Comparison of ENCODE assay signal across 8 mouse cellular contexts in the genomic region with DNA sequence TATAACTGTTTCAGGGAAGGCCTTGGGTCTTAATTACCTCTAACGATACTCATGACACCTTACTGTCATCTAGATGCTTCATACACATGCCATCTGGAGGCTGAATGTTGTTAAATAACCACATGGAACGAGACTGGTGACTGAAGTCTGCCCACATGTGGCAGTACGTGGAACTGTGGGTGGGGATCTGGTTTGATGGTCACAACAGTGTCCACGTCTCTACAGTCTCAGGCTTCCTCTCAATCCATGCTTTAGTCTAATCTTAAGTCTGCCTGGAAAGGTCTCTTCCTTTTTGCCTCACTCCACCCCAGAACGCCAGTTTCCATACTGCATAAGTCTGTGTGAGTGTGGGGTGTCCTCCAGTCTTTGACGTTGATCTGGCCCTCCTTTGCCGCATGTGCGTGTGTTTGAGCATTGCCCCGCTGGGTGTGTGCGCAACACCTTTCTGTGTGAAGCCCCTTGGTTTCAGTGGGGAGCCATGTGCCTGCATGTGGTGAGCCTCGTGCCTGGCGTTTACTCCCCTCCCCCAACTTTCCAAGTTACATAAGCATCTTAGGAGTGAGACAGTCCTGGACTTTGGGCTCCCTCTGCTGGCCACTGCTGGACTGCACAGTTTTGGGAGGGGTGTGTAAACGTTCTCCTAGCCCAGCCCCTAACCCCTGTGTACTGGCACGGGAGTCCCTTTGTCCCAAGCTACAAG. TPM values are rescaled to one million over a fixed set of nuclear protein-coding genes. Genes with fewer than 3 reads are reported as not detected.
A peak's percentile ranks its signal among the peaks of the same experiment; 100 is the strongest.
DNase-seq lines count a peak whose midpoint lies in the region; ATAC-seq and TF ChIP-seq lines count a peak whose summit lies in the region.

No protein-coding gene starts in this region.

- peak; percentile 34 to 40 for ATAC-seq in hematopoietic stem cell, adult 5-6 weeks (replicated peaks in 1 of 2; ENCODE audit: insufficient read depth in 1 of 2, low FRiP score in 2 of 2, low TSS enrichment in 1 of 2, low read depth in 1 of 2, poor library complexity in 2 of 2, severe bottlenecking in 2 of 2)
- ATAC-seq in lung, embryonic 14.5 days (ENCODE audit: insufficient read depth): peak; percentile 71

- H3K4me1 ChIP-seq in lung, embryonic 14.5 days (ENCODE audit: insufficient read depth): peaks cover 8% of the 10 kb centered on the region
- H3K4me1 ChIP-seq in olfactory bulb, adult 2 months (ENCODE audit: control insufficient read depth, insufficient read depth, low read length): peaks cover 41% of the 10 kb centered on the region

- H3K4me3 ChIP-seq in lung, embryonic 14.5 days (ENCODE audit: low read depth, low read length): peak overlapping the region; percentile 10; the same call in 1 of the 2 replicates
- peak overlapping the region; percentile 19 for H3K4me3 ChIP-seq in olfactory bulb, adult 2 months (ENCODE audit: insufficient read depth, low read depth, low read length)

- no peaks in the 10 kb centered on the region for H3K9me3 ChIP-seq in lung, embryonic 14.5 days (ENCODE audit: low read depth, low read length)

- no peaks in the 10 kb centered on the region for H3K36me3 ChIP-seq in lung, embryonic 14.5 days (ENCODE audit: insufficient read depth)

- WGBS in lung, embryonic 14.5 days: under 1% methylated on average over 14 of the region's 14 CpGs
- under 1% methylated on average over 14 of the region's 14 CpGs for WGBS in olfactory bulb, adult 2 months

- TF ChIP-seq CTCF in lung, embryonic 14.5 days (IDR thresholded peaks at IDR 0.05; ENCODE audit: low read depth): peak; percentile 96
- TF ChIP-seq CTCF in olfactory bulb, adult 2 months (IDR thresholded peaks at IDR 0.05; ENCODE audit: insufficient read depth, low read depth, low read length): peak; percentile 75

- peak overlapping the region; percentile 65 for H3K27ac ChIP-seq in lung, embryonic 14.5 days (ENCODE audit: low read depth)
- peak overlapping the region; percentile 98 for H3K27ac ChIP-seq in olfactory bulb, adult 2 months (ENCODE audit: insufficient read depth, low read depth, low read length)

- no peak for TF ChIP-seq POLR2A in olfactory bulb, adult 2 months (IDR thresholded peaks at IDR 0.05; ENCODE audit: insufficient read depth, low read depth, low read length)

- peak overlapping the region; percentile 57 for H3K4me2 ChIP-seq in lung, embryonic 14.5 days

- H3K27me3 ChIP-seq in lung, embryonic 14.5 days (ENCODE audit: insufficient read depth, low read length): no peaks in the 10 kb centered on the region

- peak; percentile 98 for DNase-seq in MN1 (ENCODE audit: low spot score)
- peak; percentile 95 for DNase-seq in cerebellum, adult 8-10 months
- peak; percentile 98 for DNase-seq in forelimb bud, embryonic 11.5 days (ENCODE audit: low read depth, low spot score)
- DNase-seq in layer of hippocampus, adult 8-10 months (ENCODE audit: low spot score in 2 of 2): peak; percentile 90 to 93
- peak; percentile 99 for DNase-seq in lung, embryonic 14.5 days
- DNase-seq in thymus, adult 18-20 months: peak; percentile 58 to 77

- H3K9ac ChIP-seq in lung, embryonic 14.5 days: peak overlapping the region; percentile 46

RNA-seq across cellular contexts. Expression of a gene that starts 12.0 kb away (rescaled TPM):
- total RNA-seq in hematopoietic stem cell, adult 5-6 weeks (2017): not detected in 2 replicates
- 100 to 1,000 TPM; 613 to 678 (median 645) TPM for total RNA-seq in layer of hippocampus, adult 8-10 months (2022)
- polyA plus RNA-seq in lung, embryonic 14.5 days (2014; fragmentation: Nextera tagmentation; extraction: Ambion mirVana): 1.3 and 1.4 TPM in 2 replicates
- 130 and 318 TPM in 2 replicates for polyA plus RNA-seq in olfactory bulb, adult 2 months (2012; ENCODE audit: insufficient read depth, insufficient read length, low replicate concordance, missing spikeins)

RNA-seq across cellular contexts. Expression of a gene that starts 19.3 kb away (rescaled TPM):
- total RNA-seq in hematopoietic stem cell, adult 5-6 weeks (2017): not detected in 2 replicates
- 10 to 100 TPM; 66.5 to 88.7 (median 77.5) TPM for total RNA-seq in layer of hippocampus, adult 8-10 months (2022)
- 0.04 TPM in 1 of 2 replicates, not detected in the other for polyA plus RNA-seq in lung, embryonic 14.5 days (2014; fragmentation: Nextera tagmentation; extraction: Ambion mirVana)
- polyA plus RNA-seq in olfactory bulb, adult 2 months (2012; ENCODE audit: insufficient read depth, insufficient read length, low replicate concordance, missing spikeins): not detected in 2 replicates

RNA-seq across cellular contexts. Expression of a gene that starts 31.2 kb away (rescaled TPM):
- 0.38 TPM in 1 of 2 replicates, not detected in the other for total RNA-seq in hematopoietic stem cell, adult 5-6 weeks (2017)
- 100 to 1,000 TPM in 2 of 4 experiments, 10 to 100 TPM in 2; 92.2 to 116 (median 100.0) TPM for total RNA-seq in layer of hippocampus, adult 8-10 months (2022)
- polyA plus RNA-seq in lung, embryonic 14.5 days (2014; fragmentation: Nextera tagmentation; extraction: Ambion mirVana): 0.18 and 0.24 TPM in 2 replicates
- 93.5 and 169 TPM in 2 replicates for polyA plus RNA-seq in olfactory bulb, adult 2 months (2012; ENCODE audit: insufficient read depth, insufficient read length, low replicate concordance, missing spikeins)

RNA-seq across cellular contexts. Expression of a gene that starts 48.4 kb away (rescaled TPM):
- total RNA-seq in hematopoietic stem cell, adult 5-6 weeks (2017): 21.8 and 25.9 TPM in 2 replicates
- 100 to 1,000 TPM; 226 to 260 (median 236) TPM for total RNA-seq in layer of hippocampus, adult 8-10 months (2022)
- 38.6 and 47.8 TPM in 2 replicates for polyA plus RNA-seq in lung, embryonic 14.5 days (2014; fragmentation: Nextera tagmentation; extraction: Ambion mirVana)
- polyA plus RNA-seq in olfactory bulb, adult 2 months (2012; ENCODE audit: insufficient read depth, insufficient read length, low replicate concordance, missing spikeins): not detected in 2 replicates

RNA-seq across cellular contexts. Expression of a gene that starts 51.6 kb away (rescaled TPM):
- total RNA-seq in hematopoietic stem cell, adult 5-6 weeks (2017): not detected in 2 replicates
- total RNA-seq in layer of hippocampus, adult 8-10 months (2022): not detected
- polyA plus RNA-seq in lung, embryonic 14.5 days (2014; fragmentation: Nextera tagmentation; extraction: Ambion mirVana): not detected in 2 replicates
- polyA plus RNA-seq in olfactory bulb, adult 2 months (2012; ENCODE audit: insufficient read depth, insufficient read length, low replicate concordance, missing spikeins): not detected in 2 replicates

Comparison
In these comparisons a context has a peak if more than half of its experiments do, and no peak if none do; other contexts are left out.
1. Peak in every context shown above with its lines: DNase-seq, ATAC-seq, H3K4me3 ChIP-seq and H3K27ac ChIP-seq.
2. RNA of a gene that starts 12.0 kb away (total RNA-seq): 613 to 678 TPM in layer of hippocampus, adult 8-10 months; not detected in hematopoietic stem cell, adult 5-6 weeks; every median in the first group is over 100 times any median in the second.
3. RNA of a gene that starts 19.3 kb away (total RNA-seq): 66.5 to 88.7 TPM in layer of hippocampus, adult 8-10 months; not detected in hematopoietic stem cell, adult 5-6 weeks; every median in the first group is over 10 times any median in the second.
4. RNA of a gene that starts 31.2 kb away (total RNA-seq): 92.2 to 116 TPM in layer of hippocampus, adult 8-10 months; 0.38 TPM in hematopoietic stem cell, adult 5-6 weeks; every median in the first group is over 10 times any median in the second.